Mouse (Mus musculus): ENCODE data around the gene Gm17304.

Gm17304 gene

DNA sequence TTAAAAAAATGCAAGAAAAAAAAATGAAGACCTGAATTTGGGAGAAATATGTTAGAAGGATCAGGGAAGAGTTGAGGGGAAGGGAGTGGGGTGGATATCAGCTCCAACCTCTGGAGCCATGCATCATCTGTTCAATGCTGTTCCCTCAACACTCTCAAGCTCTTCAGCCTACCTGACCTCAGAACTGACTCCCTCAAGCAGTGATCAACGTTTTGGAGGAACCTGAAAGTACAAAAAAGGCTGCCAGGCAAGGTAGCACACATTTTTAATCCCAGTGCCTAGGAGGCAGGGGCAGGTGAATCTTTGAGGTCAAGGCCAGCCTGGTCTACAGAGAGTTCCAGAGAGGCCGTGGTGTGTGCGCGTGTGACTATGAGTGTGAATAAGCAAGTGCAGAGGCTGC lies at the start of gene Gm17304:
Gene Gm17304, plus strand, starts transcription at position 301 of the 400 bp plus-strand sequence.
- DNase-seq (ENCODE audit: low spot score): no peak

DNA sequence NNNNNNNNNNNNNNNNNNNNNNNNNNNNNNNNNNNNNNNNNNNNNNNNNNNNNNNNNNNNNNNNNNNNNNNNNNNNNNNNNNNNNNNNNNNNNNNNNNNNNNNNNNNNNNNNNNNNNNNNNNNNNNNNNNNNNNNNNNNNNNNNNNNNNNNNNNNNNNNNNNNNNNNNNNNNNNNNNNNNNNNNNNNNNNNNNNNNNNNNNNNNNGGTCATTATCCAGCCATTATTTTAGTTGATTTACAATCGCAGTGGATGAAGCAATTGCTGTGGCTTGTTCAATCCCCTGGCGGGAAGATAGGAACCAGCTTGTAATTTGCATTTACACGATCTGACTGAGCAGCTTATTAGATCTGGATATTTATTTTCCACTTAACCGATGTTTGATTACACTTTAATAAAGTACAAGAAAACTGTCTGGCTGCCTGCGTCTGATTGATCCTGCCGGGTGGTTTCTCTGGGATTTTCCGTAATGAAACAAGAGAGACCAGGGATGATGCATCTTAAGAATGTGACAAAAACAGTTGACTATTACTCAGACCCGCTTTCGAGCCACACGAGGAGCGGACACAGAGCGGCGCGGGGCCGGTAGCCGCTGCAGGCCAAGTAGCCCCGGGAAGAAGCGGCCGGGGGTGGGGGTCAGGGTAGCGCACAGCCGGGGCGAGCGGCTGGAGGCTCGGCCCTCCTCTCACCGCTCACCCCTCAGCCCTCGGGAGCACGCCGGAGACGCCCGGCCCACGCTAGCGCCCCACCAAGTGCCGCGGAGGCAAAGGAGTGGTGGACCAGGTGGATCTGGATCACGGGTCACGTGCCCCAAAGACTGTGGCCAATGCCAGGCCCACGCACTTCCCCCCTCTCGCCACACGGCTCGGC lies 48.0 kb upstream of the Gm17304 start:
- peak; percentile 42 for DNase-seq (ENCODE audit: low spot score)

DNA sequence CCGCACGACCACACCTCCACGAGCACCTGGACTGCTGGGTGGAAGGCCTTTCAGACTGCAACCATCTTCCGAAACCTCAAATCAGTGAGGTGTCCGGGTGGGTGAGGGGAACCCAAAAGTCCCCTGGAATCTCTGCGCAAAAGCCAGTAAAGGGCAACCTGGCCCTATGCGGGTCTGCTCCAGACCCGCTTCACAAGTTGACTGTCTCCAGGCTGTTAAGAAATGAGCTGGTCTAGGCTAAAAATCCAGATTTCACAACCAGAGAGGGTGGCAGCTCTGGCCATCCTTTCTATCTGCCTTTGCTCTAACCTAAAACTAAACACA lies 47.4 kb upstream of the Gm17304 start:
- no peak for DNase-seq (ENCODE audit: low spot score)

DNA sequence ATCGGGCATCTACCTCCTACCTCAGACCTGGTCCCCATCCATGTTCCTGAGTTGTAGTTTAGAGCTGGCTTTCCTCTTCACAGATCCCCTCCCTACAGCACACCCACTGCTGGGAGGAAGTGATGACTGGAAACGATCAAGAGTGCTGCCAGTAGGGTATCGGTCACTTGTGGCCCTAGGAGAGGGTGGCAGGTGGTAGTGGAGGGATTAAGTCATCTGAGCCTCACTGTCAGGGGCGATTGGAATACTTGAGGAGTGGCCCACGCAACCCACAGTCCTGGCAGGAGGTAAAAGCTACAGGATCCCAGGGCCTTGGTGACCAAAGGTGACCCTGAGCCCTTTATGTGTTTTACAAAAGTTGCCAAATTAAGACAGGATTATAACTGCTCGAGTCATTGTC lies 42.9 kb upstream of the Gm17304 start:
- DNase-seq (ENCODE audit: low spot score): no peak

DNA sequence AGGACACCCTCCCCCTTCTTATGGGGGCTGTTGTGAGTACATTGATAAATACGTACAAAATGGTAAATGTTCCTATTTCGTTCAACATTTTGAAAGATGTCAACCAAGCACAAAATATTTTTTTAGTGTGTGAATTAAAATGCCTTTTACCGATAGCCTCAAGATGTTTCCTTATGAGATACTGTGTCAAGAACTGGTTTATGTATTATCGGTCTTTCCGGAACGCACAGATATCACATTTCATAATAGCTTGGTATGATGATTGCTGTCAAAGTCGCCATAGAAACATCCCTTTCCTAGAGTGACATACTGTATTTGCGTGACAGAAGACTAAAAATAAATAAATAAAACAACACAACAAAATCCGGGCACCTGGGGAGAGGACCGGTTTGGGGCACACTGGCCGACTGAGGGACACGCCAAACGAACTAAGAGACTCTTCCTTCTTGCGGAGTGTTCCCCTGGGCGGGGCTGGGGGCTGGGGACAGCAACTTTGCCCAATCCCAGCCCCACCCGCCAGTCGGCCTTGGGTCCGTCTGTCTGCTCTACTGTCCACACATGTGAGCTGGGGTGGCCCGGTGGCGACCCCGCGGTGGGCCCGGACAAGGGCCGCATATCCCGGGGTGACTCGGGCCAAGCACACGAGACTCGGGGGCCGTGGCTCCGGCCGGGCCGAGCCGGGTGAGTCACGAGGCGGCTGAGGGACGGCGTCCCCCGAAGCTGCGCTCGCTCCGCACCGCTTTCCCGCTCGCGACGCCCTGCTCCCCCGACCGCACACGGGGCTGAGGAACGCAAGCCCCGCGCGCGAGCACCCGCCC lies 34.9 kb upstream of the Gm17304 start:
- peak; percentile 49 for DNase-seq (ENCODE audit: low spot score)

DNA sequence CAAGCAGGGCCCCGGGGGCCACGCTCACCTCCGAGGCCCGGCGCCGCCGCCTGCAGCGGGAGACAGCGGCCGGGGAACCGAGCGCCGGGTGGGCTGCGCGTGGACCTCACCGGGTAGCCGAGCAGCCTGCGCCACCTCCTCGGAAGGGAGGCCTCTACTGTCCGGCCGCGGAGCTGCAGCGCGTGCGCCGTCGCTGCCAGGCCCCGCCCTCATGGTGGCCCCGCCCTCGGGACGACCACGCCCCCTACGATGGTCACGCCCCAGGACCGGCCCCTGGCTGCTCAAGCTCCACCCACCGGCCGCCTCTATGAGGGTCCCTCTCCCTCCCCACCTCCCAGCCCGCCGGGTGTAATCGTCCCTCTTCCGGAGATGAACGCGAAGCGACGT lies 34.3 kb upstream of the Gm17304 start:
- DNase-seq (ENCODE audit: low spot score): peak; percentile 91

DNA sequence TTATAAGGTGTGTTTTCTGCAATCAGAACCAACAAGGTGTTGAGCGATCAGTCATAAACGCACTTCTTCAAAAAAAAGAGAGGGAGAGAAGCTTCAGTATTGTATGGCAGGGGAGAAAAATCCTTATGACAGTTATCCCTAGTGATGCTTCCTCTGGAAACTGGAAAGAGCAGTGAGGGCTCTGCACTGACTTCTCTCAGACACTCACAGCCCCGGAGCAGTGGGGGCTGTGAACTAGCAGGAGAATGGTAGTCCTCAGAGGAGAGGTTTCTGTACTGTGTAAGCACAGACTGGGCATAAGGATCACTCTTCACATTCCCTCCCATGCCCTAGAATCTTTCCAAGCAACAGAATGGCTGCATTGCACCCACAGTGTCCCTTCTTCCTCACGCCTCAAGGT lies 33.8 kb upstream of the Gm17304 start:
- DNase-seq (ENCODE audit: low spot score): no peak

DNA sequence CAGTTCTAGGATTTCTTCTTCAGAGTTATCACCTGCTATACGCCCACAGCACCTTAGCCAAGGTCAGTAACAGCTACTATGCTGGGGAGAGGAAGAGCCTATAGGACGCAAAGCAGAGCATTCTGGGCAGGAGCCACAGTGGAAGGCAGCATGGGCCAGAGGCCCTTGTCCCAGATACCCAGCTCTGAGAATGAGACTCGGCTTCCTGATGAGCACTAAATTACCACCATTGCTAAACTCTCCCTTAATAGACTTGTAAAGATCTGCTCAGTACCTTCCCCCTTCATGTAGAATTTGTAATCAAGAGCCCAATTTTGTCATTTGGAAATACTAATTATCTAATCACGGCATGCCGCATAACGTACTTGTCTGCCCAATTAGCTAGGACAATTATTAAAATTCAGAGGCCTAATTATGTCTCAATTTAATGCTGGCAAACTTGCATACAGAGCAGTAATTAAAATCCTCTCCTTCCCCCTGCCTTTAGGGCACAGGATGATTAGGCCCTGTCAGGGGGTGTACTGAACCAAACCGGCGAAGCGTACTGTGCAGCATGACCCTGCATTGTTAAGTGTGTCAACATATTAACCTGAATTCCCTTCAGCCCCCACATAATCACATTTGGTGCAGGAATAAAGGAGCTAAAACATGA lies 31.5 kb upstream of the Gm17304 start:
- no peak for DNase-seq (ENCODE audit: low spot score)

DNA sequence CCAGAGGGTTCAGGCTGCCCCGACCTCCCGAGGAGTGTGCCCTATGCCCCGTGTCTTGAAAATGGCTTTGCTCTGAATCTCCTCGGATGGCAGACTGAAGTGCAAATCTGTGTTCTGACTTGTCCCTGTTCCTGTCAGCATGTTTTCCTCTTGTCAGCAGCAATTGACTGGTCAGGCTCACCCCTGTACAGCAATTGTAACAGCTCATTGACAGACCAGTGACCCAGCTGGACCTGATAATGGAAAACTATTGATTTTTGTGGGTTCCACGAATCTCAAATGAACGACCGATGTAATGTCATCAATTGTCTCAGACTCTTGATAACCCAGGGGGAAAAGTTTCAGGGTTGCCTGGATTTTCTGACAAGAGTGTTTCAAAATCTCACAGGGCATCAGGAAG lies 28.0 kb upstream of the Gm17304 start:
- DNase-seq (ENCODE audit: low spot score): no peak

DNA sequence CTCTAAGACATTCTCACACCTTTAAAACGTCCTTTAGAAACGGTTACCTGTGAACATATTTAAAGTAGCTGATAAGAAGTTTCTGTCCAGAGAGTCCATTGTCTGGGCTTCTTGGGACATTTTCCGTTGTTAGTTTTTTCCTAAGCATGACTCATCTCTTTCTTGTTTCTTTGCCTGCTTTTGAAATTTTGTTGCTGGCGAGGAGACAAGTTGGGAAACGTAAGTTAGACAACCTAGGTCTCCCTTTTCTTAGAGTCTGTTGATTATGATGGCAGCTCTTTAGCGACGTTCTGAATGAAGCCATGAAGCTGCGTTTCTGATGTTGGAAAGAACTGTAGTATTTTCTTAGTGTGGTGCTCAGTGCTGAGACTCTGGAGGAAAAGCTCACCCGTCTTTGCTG lies 19.9 kb upstream of the Gm17304 start:
- DNase-seq (ENCODE audit: low spot score): no peak

DNA sequence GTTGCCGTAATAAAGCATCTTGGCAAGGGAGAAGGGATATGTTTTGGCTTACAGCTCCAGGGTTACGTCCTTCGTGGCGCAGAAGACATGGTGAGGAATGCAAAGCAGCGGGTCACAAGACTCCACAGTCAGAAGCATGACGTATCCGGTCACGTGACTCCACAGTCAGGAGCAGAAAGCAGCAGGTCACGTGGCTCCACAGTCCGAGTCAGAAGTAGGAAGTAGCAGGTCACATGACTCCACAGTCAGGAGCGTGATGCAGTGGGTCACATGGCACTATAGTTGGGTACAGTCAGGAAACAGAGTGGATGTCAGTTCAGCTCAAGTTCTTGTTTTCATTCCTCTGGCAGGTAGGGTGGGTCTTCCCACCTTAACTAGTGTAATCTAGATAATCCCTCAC lies 19.2 kb upstream of the Gm17304 start:
- peak; percentile 66 for DNase-seq (ENCODE audit: low spot score)

DNA sequence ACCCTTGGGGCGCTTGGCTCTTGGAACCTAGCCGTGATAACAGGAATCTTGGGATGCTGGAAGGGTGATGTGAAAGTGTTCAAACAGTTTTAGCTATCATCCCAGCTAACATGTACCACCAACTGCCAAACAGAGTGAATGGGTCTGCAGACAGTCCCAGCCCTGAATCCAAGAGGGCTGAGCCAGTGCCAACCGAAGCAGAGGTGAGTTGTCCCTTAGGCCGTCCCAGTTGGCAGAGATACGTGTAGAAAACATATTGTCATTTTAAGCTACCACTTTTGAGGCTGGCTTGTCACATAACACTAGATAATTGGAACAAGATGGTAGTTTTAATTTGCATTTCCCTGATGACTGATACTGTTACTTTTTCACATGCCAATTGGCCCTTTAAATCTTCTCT lies 18.2 kb upstream of the Gm17304 start:
- DNase-seq (ENCODE audit: low spot score): no peak

DNA sequence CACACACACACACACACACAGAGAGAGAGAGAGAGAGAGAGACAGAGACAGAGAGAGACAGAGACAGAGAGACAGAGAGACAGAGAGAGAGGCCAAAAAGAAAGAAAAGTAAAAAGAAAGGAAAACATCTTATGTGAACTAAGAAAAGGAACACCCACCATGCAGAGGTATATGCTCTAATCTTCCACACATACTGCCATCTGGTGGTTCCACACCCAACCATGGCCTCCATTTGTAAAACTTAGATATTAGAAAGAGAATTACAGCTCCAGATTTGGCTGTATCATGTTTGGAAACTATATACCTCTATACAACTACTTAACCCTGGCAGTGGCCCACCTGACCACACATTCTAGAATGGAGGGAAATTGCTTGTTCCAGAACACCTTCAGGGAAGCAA lies 14.5 kb upstream of the Gm17304 start:
- no peak for DNase-seq (ENCODE audit: low spot score)

DNA sequence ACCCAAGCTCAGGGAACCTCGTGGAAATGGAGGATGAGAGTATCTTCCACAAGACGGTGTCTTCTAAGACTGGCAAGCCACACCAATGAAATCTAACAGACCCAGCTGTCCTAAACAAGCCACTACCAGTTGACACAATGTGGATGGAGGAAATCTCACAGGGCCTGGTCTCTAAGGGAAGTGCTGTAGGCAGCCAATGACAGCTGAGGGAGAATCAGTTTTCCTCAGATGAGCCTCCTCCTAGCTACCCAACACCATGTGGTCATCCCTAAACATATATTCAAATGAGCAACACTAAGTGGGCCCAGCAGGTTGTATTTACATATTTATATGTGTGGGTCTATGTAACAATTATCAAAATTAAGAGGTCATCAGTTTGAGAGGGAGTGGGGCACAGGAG lies 11.4 kb upstream of the Gm17304 start:
- DNase-seq (ENCODE audit: low spot score): no peak

DNA sequence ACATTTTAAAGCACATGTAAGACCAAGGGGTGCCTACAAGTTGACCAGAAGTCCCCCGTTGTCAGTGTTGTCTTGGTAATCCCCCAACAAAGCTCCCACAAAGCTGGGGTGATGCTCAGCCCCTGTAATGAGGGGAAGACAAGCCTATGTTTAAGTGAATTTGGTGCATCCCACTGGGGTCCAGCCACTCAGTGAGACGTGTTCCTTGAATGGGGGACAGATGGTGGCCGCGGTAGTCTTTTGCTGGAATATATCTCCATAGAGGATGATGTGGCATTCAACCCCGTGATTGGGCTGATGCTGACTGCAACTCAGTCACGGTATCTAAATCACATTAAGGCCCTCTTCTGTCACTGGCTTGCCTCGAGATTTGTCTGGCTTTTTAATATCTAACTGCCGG lies 9.4 kb upstream of the Gm17304 start:
- DNase-seq (ENCODE audit: low spot score): no peak

DNA sequence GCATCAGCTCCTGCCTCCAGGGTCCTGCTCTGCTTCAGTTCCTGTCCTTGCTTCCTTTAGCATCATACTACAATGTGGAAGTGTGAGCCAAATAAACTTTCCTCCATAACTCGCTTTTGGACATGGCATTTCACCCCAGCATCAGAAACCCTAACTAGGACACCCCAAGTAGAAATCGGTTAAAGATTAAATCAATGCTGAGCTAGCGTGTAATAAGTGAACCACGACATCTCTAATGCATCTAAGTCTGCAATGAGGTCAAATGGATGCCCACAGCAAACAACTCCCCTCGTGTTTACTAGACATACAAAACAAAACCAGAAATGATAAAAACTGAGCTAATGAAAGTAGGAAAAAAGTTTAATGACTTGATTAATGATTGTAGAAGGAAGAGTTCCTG lies 4.5 kb upstream of the Gm17304 start:
- no peak for DNase-seq (ENCODE audit: low spot score)

DNA sequence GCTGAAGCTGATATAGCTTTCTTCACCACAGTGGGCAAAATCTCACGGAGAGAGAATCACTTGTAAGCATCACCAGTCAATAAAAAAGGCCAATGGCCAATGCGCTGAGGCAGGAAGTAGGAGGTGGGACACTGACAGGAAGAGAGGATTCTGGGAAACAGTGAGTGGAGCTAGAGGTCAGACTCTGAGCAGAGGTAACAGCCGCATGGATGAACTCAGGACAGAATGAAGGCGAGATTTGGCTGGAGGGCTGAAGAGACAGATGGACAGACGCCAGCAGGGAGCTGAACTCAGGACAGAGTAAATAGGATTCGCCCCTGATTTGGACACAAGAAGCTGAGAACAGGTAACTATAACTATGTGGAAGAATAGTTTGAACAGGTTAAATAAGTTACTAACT lies 3.8 kb upstream of the Gm17304 start:
- DNase-seq (ENCODE audit: low spot score): no peak

DNA sequence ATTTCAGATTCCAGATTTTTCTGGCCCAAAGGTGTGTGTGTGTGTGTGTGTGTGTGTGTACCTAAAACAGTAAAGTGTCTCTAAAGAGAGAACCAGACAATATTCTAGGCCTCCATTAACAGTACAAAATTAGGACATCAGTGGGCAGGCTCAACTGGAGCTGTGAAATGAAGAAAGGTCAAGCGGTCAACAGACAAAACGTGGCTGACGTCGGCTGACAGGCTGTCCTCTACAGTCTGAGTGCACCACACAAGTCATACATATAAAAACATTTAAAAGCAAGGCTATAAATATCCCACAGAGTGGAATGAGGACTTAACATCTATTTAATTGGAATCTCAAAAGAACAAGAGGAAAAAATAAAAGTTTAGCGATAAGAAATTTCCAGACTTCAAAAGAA lies 1.8 kb upstream of the Gm17304 start:
- no peak for DNase-seq (ENCODE audit: low spot score)

DNA sequence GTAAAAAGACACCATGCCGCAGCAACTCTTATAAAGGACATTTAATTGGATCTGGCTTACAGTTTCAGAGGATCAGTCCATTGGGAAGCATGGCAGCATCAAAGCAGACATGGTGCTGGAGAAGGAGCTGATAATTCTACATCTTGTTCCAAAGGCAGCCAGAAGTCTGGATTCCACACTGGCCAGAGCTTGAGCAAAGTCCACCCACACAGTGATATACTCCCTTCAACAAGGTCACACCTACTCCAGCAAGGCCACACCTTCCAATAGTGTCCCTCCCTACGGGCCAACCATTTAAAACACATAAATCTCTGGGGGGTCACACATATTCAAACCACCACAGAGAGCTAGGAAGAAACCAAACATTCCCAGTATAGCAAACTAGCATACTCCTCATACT lies 3.3 kb downstream of the Gm17304 start:
- DNase-seq (ENCODE audit: low spot score): no peak

DNA sequence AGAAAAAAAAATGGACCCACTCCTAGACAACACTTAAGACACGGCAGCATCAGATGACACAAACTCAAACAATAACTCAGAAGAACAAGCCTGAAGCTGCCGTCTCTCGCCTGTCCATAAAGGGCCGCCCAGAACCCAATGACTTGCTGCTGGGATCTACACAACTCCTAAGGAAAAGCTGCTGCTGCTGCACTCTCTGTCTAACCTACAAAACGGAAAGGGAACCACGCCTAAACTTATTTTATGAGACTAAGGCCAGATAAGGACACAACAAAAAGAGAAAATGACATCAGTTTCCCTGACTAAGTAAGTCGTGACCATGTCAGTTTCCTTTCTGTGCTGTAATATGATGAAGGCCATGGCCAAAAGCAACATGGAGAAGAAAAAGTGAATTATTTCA lies 5.7 kb downstream of the Gm17304 start:
- DNase-seq (ENCODE audit: low spot score): no peak

DNA sequence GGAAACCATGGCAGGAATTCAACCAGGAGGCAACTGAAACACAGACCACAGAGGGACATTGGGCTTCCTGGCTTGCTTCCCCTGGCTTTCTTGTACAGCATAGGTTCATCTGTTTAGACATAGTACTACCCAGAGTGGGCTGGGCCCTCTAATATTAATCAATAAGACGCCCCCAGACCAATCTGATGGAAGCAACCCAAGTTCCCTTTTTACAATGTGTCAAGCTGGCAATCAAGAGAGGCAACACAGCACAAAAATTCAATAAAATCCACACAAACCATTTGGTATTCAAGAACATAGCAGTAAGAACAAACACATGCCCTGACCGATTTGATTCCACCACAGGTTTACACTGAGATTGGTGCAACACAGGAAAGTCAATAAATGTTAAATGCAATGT lies 6.1 kb downstream of the Gm17304 start:
- DNase-seq (ENCODE audit: low spot score): no peak

DNA sequence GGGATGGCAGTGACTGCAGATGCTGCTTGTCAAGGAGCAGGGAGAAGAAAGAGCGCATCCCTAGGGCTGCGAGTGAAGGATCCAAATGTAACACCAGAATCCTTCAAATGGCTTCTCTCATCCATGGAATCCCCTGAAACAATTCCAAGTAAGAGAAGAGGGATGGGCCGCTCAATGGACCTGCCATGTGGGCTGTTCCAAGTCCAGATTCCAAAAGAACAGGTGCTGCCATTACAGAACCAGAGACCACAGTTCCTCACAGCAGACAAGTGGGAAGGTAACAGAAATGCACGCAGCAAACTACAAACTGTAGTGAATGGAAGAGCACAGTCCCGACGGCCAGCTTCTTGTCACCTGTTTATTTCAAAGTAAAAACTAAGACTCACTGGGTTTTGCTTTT lies 11.5 kb downstream of the Gm17304 start:
- no peak for DNase-seq (ENCODE audit: low spot score)

DNA sequence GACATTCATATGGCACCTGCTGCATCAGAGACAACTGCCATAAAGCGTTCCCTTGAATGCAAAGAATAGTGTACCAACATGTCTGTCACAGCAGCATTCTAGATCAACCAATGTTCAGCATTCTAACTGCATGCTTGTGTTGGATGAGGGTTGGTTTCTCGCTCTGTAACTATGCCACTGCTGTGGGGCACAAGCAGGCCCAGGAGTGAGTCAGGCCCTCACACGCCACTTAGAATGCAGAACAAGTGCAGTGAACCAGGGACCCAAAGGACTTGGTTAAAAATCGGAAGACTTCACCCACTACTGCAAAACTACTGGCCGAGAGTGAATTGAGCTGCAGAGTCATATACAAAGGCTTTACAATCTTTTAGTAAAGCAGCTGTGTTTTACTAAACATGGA lies 13.3 kb downstream of the Gm17304 start:
- DNase-seq (ENCODE audit: low spot score): no peak

Measured in testis, postnatal 14 days (tissue).